Mouse (Mus musculus): ENCODE measurements around the gene Il3.

Gene Il3

GRCm38 (mm10) chr11:54287821-54288453 lies 20.9 kb upstream of the Il3 start:
- in situ Hi-C loops (cut with MseI, MboI) = no loop called here

GRCm38 (mm10) chr11:54271437-54271949 lies 4.4 kb upstream of the Il3 start:
- in situ Hi-C loops (cut with MseI, MboI) = no loop called here

DNA sequence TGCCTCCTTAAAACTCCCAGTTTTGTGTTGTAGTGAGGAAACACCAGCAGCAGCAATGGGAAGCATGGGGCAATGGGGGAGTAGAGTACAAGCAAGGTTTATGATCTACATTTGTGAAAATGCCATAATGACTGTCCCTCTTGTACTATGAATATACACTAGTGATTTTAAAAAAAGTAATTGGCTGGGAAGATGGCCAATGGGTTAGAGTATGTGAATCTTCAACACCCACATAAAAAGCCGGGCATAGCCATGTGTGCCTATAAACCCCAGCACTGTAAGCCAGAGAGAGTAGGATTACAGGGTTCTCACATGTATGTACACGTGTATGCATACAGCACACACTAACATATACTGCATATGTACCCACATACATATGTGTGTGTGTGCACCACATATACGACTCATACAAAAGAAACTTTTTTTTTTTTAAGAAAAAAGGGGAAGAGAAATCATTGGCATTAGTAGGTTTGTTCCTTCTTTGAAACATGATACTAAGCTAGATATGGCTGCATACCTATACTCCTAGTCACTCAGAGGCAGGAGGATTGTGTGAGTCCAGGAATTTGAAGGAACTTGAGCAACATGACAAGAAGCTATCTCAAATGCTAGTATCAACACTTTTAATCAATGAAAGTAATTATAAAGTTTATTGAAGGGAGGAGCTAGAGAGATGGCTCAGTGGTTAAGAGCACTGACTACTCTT lies 2.3 kb upstream of the Il3 start:
- in situ Hi-C loops (cut with MseI, MboI) = no loop called here

DNA sequence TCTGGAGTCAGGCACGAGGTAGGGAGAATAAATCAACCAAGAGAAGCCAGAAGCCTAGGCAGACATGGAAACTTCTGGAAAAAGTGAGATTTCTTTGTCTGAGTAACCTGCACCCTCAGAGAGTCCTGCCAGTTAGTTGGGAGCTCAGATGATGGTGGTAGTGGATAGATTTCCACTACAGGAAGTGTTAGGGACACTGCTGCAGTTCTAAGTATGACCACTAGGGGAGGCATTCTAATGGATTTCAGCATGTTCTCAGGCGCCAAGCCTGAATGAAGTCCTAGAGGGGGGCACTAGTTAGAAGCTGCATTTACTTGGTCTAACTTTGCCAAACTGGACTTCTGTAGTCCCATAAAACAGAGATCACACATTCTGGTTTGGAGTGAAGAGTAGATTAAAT lies 2.5 kb downstream of the Il3 start:
- in situ Hi-C loops (cut with MseI, MboI) = no loop called here

GRCm38 (mm10) chr11:54263405-54264031 lies 3.6 kb downstream of the Il3 start:
- in situ Hi-C loops (cut with MseI, MboI) = no loop called here

GRCm38 (mm10) chr11:54256624-54257376 lies 10.3 kb downstream of the Il3 start:
- in situ Hi-C loops (cut with MseI, MboI) = loop anchor here (5.0 to 10.0 kb wide), 2 partner anchors 109 to 112 kb away; no protein-coding TSS in a partner anchor

DNA sequence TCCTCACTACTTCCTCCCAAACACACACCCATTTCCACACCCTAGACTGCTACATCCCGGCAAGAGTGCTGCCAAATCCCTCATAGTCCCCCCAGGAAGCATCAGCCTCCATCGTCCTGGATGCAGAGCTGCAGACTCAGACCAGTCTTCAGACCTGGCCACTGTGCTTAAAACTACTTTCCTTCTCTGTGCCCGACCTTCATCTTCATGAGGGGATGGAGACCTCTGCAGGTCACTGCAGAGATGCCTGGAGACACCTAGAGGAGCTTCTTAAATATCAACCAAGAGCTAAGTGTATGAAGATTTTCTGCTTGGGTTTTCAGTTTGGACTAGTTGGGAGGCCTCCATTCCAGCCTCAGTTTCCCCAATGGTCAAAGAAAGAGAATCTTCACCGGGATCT lies 13.0 kb downstream of the Il3 start:
- in situ Hi-C loops (cut with MseI, MboI) = loop anchor here in 1 of 2 experiments (10.0 kb wide), 1 partner anchor 109 kb away; no protein-coding TSS in a partner anchor

DNA sequence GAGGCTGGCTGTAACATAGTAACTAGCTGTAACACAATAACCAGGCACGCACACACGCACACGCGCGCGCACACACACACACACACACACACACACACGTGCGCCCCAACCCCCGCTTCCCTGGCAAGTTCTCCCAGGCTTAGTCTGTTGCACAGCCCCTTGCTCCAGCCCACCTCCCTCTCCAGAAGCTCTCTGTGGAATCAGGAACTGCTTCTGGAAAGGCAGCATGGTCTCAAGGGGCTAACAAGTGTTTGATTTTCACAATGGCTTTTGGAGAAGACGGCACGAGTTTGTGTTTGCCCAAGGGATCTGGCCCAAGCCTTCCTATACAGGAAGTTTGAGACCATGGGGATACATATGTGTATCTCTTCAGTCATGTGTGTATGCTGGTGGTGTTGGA lies 16.5 kb downstream of the Il3 start:
- in situ Hi-C loops (cut with MseI, MboI) = loop anchor here in 1 of 2 experiments (10.0 kb wide), 1 partner anchor 106 kb away; no protein-coding TSS in a partner anchor

DNA sequence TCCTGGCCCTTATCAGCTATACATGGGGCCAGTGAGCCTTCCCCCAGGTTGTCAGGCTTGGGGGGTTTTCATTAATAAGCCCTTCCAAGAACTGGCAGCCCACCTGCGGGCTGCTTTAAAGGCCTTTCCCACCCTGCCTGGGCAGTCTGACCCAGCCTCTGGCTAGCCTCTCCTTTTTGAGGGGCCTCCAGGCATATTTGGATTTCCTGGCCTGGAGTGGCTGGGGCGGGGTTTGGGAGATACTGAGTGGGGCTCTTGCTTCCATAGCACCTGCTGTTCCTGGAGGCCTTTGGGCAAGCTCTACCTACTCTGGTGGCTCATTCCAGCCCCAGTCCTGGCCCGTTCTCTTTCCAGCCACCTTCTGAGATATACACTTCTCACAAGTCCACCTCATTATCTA lies 17.3 kb downstream of the Il3 start:
- in situ Hi-C loops (cut with MseI, MboI) = loop anchor here in 1 of 2 experiments (10.0 kb wide), 1 partner anchor 105 kb away; no protein-coding TSS in a partner anchor

DNA sequence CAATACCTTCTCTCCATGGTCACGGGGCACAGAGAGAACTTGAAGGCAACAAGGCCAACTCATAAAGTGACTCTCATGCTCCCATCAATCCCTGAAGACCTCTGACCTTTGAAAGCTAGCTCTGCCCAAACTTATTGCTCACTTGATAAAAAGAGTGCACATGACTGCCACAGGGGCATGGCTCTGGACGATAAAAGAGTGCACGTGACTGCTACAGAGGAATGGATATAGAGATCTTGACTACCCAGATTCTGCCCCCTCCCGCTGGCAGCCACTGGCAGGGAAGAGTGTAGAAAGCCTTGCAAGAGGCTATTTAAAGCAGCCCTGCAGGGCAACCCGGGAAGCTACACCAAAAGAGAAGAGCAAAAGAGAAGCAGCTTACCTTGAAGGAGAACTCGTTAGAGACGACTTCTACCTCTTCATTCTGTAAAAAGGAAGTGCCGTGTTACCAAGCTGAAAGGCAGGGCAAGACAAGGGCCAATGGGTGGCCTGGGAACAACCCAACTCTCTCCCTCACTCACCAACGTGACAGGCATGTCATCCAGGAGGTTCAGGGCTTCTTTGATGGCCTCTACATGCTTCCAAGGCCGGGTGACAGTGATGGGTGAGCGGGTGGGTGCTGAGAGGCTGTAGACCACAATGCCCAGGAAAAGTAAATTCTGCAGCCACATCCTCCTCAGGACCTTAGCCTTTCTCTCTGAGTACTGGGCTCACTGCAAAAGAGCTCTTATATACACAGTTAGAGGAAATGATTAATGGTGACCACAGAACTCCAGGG lies 17.9 kb downstream of the Il3 start, which contains the start of gene Csf2:
Gene Csf2 (minus strand): TSS at position 728 of the 778 bp plus-strand sequence.
- in situ Hi-C loops (cut with MseI, MboI) = no loop called here

DNA sequence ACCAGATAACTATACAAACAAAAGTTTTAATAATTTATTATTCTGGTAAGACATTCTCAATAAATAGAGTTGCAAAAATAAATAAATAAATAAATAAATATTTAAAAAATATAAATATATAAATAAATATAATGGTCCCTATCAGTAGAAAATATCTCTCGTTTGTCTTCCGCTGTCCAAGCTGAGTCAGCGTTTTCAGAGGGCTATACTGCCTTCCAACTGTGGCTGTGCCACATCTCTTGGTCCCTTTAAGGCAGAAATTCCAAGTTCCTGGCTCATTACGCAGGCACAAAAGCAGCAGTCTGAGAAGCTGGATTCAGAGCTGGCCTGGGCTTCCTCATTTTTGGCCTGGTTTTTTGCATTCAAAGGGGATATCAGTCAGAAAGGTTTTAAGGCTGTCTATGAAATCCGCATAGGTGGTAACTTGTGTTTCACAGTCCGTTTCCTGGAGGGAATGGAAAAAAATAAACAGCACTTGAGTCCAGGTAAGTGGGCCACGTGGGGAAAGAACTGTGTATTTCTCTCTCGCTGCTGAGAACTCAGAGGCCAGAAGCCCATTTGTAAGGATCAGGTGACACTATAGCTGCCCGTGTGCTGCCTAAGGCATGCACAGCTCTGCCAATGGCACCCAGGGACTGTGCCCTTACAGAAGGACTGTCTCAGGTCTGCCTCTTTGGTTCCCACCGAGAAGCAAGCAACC lies 19.7 kb downstream of the Il3 start:
- in situ Hi-C loops (cut with MseI, MboI) = no loop called here

- in situ Hi-C loops (cut with MseI, MboI) = no loop called here
Measured at GRCm38 (mm10) chr11:54244465-54244864, 22.6 kb downstream of the Il3 start.

DNA sequence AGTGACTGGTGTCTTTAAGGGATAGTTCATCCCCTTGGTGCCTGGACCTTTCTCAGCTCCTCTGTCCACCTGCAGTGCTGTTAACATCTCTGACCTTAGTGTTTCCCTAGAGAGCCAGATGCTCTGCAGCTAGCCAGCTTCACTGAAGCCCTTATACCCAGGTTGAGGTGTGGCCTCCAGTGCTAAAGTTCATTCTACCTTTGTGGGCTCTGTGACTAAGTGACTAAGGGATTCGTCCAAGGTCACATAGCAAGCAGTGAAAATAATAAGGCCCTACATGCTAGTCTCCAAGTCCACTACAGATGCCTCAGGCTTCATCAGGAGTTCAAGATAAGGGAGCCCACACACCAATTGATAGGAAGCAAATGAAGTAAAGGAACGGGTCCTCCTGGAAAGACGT lies 24.6 kb downstream of the Il3 start:
- in situ Hi-C loops (cut with MseI, MboI) = no loop called here

DNA sequence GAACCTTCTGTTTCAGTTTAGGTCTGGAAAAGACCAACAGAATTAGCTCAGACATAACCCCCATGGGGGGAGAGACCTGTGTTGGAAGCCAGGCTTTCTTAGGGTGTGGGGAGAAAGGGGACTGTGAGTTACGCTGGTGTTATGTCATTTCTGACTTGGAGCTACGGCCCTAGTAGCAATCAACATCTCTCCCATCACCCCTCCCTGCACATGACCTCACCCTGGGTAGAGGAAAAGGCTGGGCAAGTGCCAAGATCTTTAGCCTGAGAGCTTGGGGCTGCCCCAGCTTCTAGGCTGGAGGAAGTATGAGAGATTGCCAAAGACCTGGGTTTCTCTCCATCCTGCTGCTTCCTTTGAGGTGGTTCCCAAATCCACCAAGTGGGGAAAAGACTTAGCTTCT lies 30.1 kb downstream of the Il3 start:
- in situ Hi-C loops (cut with MseI, MboI) = no loop called here

DNA sequence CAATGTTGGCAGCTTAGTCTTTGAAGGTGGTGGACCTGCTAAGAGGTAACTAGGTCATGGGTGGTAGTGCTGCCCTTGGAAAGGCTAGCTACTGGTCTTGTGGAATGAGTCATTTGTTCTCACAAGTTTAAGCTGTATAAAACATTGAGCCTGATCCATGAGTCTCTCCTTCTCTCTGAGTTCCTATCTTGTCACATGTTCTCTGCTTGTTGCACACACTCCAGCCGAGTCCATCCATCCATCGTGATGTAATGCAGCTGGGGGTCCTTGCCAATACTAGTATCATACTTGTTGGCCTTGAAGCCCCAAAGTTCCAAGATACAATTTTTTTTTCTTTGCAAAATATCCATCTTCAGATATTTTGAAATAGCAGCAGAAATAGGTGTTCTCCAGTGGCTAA lies 39.6 kb downstream of the Il3 start:
- in situ Hi-C loops (cut with MseI, MboI) = no loop called here

GRCm38 (mm10) chr11:54224475-54224986 lies 42.5 kb downstream of the Il3 start:
- in situ Hi-C loops (cut with MseI, MboI) = no loop called here

DNA sequence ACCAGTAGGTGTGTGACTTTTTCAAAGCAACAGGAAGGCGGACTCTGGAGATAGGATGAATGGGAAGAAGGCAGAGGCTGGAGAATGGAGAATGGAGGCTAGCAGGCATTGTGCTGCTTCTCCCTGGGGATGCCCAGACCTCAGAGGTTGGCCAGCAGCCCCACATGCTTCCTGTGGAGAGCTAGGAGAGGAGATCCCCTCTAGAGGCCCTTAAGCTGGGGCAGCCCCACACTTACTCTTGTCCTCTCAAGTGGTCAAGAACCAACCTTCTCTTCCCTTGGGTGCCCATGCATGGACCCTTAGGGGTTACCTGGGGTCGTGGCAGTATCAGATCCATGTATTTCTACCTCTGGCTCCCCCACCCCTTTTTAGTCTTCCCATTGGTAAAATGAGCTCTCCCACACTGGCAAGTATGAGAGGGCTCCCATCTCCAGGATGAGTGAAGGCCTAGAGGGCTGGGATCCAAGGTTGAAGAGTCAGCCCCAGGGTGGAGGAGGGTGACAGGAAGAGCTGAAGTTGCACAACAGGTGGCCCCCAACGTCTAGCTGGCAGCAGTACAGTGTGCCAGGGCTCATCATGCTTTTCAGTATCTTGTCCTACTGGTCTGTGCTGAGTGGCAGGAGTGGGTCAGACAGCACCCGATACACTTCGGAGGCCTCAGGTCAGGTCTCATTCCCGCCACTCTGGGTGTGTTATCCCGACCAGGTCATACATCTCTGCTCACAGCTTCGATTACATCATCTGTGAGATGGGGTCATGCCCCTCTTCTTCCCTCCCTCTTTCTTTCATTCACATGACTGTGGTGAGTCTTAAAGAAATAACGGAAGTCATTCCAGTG lies 43.2 kb downstream of the Il3 start:
- in situ Hi-C loops (cut with MseI, MboI) = no loop called here

DNA sequence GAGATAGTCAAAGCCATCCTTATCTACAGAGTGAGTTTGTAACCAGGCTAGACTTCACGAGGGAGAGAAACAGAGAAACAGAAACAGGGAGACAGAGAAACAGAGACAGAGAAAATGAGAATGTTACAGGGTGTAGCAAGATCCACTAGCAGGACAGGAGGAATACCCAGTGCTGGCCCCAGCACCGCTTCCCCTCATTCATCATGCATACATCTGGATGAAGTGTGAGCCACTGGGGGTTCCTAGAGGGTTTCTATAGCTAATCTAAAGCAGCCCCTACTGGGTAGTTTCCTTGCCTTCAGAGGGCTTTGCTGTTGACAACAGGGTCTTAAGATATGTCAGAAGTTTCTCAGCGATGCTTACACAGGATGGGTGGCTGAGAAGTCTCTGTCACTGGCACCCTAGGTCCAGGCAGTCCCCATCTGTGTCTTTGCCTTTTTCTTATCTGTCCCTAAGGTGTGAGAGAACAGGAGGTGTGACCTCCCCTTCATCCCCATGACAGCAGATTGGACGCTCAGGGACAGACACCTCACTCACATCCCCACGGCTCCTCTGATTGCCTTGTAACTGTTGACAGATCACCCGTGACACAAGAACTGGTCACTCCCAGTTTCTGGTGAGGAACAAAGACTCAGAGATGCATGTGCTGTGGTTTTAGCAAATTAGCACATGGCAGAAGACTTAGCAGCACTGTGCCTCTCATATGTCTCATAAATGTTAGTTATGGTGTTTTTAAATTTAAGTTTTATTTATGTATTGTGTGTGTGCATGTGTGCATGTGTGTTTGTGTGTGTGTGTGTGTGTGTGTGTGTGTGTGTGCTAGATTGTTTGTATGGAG lies 47.0 kb downstream of the Il3 start:
- in situ Hi-C loops (cut with MseI, MboI) = no loop called here

All from mouse trophoblast stem cell (cell line).